Mouse (Mus musculus) spleen, adult 2 months (tissue): ENCODE measurements around the gene Slc25a45. TPM values are rescaled to one million over a fixed set of nuclear protein-coding genes. Genes with fewer than 3 reads are reported as not detected.

Source experiments
- DNase-seq, 2 experiments: peaks; one replicate each; pipeline versions ENCODE4 v3.0.0 to v3.0.0-alpha.2; 2012 to 2021; ENCODE audit warnings: low spot score in 2 of 2, low read depth in 1 of 2
- H3K27ac ChIP-seq: fragments of 200-500 bp; 2 replicates; pipeline ENCODE4 v1.5.1; 2012; ENCODE audit warnings: low read length, inconsistent platforms; ENCODE audit not compliant: insufficient read depth
- H3K27me3 ChIP-seq: fragments of 200-500 bp; 2 replicates; pipeline ENCODE4 v1.6.1; 2012; ENCODE audit warnings: mild to moderate bottlenecking, moderate library complexity, low read length, inconsistent platforms; ENCODE audit not compliant: control insufficient read depth, insufficient read depth
- H3K36me3 ChIP-seq: fragments of 200-500 bp; 2 replicates; pipeline ENCODE4 v1.6.1; 2012; ENCODE audit warnings: mild to moderate bottlenecking, low read length, inconsistent platforms; ENCODE audit not compliant: control insufficient read depth, insufficient read depth
- H3K4me1 ChIP-seq: fragments of 200-500 bp; 2 replicates; pipeline ENCODE4 v1.6.1; 2011; ENCODE audit warnings: inconsistent platforms; ENCODE audit not compliant: control insufficient read depth, insufficient read depth, insufficient read length
- H3K4me3 ChIP-seq: fragments of 200-500 bp; 2 replicates; pipeline ENCODE4 v1.5.1; 2011; ENCODE audit warnings: mild to moderate bottlenecking, inconsistent platforms; ENCODE audit not compliant: insufficient read depth, insufficient read length; ENCODE audit errors: extremely low read depth
- CTCF ChIP-seq: fragments of 200-500 bp; IDR thresholded peaks from 2 replicates; pipeline ENCODE4 v1.5.1; 2011; ENCODE audit warnings: mild to moderate bottlenecking, inconsistent platforms; ENCODE audit not compliant: insufficient read depth, insufficient read length, insufficient replicate concordance; ENCODE audit errors: extremely low read depth
- POLR2A ChIP-seq: fragments of 200-500 bp; IDR thresholded peaks from 2 replicates; pipeline ENCODE4 v1.6.1; 2011; ENCODE audit warnings: low read depth, low read length, inconsistent platforms
- WGBS: fragments of 180-500 bp; shearing (Covaris S2); methylation state at CpG from one replicate; pipeline ENCODE4 v1.1.7; 2018; 5-methylcytosine and 5-hydroxymethylcytosine counted together
- polyA plus RNA-seq: library from polyadenylated mRNA; depleted of rRNA; stranded (reverse); fragments of >200 nt; gene quantifications from 2 replicates; pipeline ENCODE4 v1.2.3, GENCODE M21; 2012; rRNA removed

The Slc25a45 gene
- 36.6 and 37.6 TPM in 2 replicates for polyA plus RNA-seq

DNA sequence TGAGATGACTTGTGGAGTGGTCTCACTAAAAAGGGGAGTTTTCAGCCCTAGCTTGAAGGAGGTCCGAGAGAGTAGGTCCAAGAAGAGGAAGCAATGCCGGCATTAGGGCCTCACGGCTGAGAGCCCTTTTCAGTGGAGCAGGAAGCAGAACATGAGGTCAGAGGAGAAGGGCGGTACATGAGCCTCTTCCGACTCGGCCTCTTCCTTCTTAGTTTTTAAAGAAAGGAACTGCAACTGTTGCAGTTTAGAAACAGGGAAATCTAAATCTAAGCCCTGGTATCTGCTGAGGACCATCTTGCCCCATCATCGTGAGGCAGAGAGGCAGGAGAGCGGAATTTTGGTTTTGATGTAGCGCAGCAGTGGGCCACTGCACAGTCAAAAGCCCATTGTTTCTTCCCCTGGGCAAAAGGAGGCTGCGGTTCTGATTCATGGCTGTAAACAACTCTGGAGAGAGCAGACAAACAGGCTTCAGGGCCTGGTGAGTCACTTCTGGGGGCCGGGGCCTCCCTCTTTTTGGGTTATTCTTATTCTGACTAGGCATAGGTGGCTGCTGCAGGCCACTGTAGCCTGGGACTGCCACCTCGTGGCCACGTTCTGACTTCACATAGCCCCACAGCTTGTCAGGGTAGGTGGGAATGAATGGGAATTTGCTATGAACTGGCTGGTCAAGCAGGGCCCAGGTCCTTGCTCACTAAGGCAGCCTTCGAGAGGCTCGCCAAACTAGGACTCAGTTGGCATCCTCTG, at the start of gene Slc25a45:
Slc25a45 (plus strand) TSS at position 191 of the 744 bp plus-strand sequence.
- DNase-seq: peak; percentile 38 to 70
- 7% methylated on average over 15 of the region's 15 CpGs for WGBS
- Histone ChIP-seq H3K4me1 (peaks cover 16% of the 10 kb centered on the region), H3K27ac (peak within 1 kb of the TSS; percentile 91), H3K4me3 (peak within 1 kb of the TSS; percentile 52), H3K36me3 (peaks cover 3% of the 10 kb centered on the region; the same call in 1 of the 2 replicates), H3K27me3 (no peaks in the 10 kb centered on the region)
- TF ChIP-seq CTCF (peak; percentile 85; the same call in 1 of the 2 replicates), POLR2A (no peak)

DNA sequence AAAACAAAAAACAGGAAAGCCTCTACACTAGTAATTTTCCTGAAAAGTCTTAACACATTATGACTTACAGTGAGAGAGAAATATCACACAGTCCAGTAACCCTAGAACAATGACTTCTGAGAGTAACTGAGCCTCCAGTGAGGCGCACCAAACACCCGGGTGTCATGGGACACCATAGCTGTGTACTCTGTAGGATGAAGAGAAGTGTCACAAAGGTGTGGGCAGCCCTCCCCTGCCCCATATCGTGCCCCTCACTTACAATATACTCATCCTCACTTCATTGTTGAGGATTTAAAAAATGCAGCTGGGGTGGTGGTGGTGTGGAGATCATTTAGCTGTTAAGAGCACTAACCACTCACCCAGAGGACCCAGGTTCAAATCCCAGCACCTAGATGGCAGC, 49.5 kb upstream of the Slc25a45 start:
- TF ChIP-seq POLR2A: no peak
- TF ChIP-seq CTCF: no peak
- H3K4me1 ChIP-seq: no peaks in the 10 kb centered on the region; the same call in 1 of the 2 replicates
- WGBS: 95% methylated on average over 3 of the region's 3 CpGs
- H3K27ac ChIP-seq: no peak overlapping the region
- no peak for DNase-seq
- H3K27me3 ChIP-seq: no peaks in the 10 kb centered on the region
- peaks cover 14% of the 10 kb centered on the region; the same call in 1 of the 2 replicates for H3K36me3 ChIP-seq
- no peak overlapping the region for H3K4me3 ChIP-seq

DNA sequence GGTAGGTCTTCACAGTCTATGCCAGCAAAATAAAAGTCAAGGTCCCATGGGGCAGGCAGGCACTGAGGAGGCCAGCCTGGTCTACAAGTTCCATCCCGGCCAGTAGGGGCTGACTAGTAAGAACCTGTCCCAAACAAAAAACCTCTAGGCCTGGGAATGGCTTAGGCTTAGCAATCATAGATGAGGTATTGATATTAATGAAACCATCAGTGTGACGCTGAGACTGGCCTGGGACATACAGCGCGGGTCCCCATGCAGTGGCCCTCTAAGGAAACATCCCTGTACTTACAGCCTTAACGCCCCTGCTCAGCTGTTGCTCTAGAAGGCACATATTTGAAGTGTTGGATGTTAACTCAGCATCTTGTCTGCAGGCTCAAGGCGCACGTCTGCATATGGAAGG, 48.7 kb upstream of the Slc25a45 start:
- Histone ChIP-seq H3K27ac (no peak overlapping the region), H3K36me3 (peaks cover 14% of the 10 kb centered on the region; the same call in 1 of the 2 replicates), H3K4me1 (no peaks in the 10 kb centered on the region), H3K4me3 (no peak overlapping the region), H3K27me3 (no peaks in the 10 kb centered on the region)
- WGBS: 97% methylated on average over 7 of the region's 7 CpGs
- no peak for TF ChIP-seq POLR2A
- no peak for TF ChIP-seq CTCF
- DNase-seq: no peak

DNA sequence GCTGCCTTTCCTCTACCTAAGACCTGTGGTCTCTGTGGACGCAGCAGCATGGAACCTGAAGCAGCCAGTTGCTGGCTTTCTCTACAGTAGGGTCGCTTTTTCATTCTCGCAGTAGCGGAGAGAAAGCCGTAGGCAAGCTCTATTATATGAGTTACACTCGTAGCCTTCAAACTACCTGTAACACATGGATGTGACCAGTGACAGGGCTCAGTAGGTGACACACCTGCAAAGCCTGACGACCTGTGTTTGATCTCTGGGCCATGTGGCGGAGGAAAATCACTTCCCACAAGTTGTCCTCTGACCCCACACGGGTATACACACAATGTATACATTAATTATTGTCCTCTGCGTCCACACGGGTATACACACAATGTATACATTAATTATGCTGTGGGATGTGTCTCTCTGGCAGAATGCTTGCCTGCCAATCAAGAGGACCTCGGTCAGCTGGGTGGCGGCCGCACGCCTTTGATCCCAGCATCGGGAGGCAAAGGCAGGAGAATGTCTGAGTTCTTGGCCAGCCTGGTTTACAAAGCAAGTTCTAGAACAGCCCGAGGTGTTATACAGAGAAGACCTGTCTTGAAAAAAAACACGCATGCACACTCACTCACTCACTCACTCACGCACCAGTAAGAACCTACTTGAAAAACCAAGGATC, 47.5 kb upstream of the Slc25a45 start:
- Histone ChIP-seq H3K27ac (no peak overlapping the region), H3K36me3 (peaks cover 12% of the 10 kb centered on the region; the same call in 1 of the 2 replicates), H3K4me1 (no peaks in the 10 kb centered on the region), H3K27me3 (no peaks in the 10 kb centered on the region), H3K4me3 (no peak overlapping the region)
- DNase-seq: no peak
- WGBS: 93% methylated on average over 19 of the region's 19 CpGs
- TF ChIP-seq POLR2A: no peak
- no peak for TF ChIP-seq CTCF

DNA sequence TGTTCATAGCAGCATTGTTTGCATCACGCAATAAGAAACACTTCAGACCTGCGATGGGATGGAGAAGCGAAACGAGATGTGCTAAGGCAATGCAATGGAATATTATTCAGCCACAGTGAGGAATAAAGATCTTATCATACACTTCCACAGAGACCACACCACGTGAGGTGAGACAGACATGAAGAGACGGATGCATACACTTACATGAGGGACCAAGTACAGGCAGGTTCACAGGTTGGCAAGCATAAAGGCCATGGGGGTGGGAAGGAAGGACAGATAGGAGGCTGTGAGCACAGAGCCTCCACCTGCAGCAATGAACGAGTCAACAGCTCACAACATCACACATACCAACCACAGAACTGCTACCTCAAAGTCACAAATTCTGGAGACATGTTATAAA, 46.8 kb upstream of the Slc25a45 start:
- H3K27ac ChIP-seq: no peak overlapping the region
- no peak overlapping the region for H3K4me3 ChIP-seq
- H3K4me1 ChIP-seq: no peaks in the 10 kb centered on the region

DNA sequence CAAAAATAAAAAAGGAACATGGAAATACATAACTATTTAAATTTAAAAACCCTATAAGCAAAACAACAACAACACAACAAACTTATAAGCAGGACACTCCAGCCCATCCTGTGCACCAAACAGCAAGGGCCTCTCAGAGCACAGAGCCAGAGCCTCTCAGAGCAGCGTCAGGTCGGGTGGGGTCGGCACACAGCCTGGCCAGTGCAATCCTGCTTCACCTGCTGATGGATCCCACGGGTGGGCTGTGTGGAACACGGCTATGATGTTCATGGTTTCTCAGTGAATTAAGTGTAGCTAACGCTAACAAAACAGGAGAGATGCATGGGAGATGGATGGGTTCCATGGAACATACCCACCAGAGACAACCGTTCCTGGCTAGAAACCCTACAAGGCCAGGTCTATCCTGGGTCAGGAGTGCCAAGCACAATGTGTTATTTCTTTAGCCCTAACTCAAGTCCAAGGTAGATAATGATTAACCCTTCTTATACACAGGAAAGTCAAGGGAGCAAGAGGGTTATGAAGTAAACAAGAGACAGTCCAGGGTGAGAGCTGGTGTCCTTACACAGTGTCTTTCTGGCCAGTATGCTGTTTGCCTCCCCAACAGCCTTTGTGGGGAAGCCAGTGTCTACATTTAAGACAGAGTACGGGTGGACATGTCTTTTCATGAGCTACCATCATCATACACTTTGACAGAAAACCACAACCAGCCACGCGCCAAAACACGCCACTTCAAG, 46.2 kb upstream of the Slc25a45 start:
- peaks cover 7% of the 10 kb centered on the region; the same call in 1 of the 2 replicates for H3K36me3 ChIP-seq
- no peak overlapping the region for H3K27ac ChIP-seq

More for the DNA sequence above, 46.8 kb upstream of the Slc25a45 start:
- DNase-seq: no peak
- peaks cover 9% of the 10 kb centered on the region; the same call in 1 of the 2 replicates for H3K36me3 ChIP-seq
- H3K27me3 ChIP-seq: no peaks in the 10 kb centered on the region
- no peak for TF ChIP-seq POLR2A
- no peak for TF ChIP-seq CTCF
- 89% methylated on average over 7 of the region's 7 CpGs for WGBS

More for the DNA sequence above, 46.2 kb upstream of the Slc25a45 start:
- H3K27me3 ChIP-seq: no peaks in the 10 kb centered on the region
- no peaks in the 10 kb centered on the region for H3K4me1 ChIP-seq
- no peak for DNase-seq
- H3K4me3 ChIP-seq: no peak overlapping the region
- WGBS: 86% methylated on average over 11 of the region's 11 CpGs
- TF ChIP-seq POLR2A (no peak), CTCF (no peak)
